Mouse (Mus musculus): Measurements from ENCODE around the gene Usp49. TPM values are rescaled to one million over a fixed set of nuclear protein-coding genes. Genes with fewer than 3 reads are reported as not detected.
"Not testable (repeated sequence)": the region's sequence is repeated elsewhere in the genome, so short reads cannot be mapped to it uniquely, and the experiment has no call there.

Usp49 gene
- total RNA-seq, 2 experiments from 2014 or later = 9.0 to 10.4 TPM

- peak in 1 of 2 experiments; percentile 39 for DNase-seq (ENCODE audit: low spot score in 2 of 2)
- intact Hi-C loops (cut with DNase I) = loop anchor here (5.0 kb wide), 2 partner anchors 37 to 47 kb away; no protein-coding TSS in a partner anchor
These were observed 493 bp upstream of the Usp49 start for GRCm38 (mm10) chr17:47629717-47630677.

DNA sequence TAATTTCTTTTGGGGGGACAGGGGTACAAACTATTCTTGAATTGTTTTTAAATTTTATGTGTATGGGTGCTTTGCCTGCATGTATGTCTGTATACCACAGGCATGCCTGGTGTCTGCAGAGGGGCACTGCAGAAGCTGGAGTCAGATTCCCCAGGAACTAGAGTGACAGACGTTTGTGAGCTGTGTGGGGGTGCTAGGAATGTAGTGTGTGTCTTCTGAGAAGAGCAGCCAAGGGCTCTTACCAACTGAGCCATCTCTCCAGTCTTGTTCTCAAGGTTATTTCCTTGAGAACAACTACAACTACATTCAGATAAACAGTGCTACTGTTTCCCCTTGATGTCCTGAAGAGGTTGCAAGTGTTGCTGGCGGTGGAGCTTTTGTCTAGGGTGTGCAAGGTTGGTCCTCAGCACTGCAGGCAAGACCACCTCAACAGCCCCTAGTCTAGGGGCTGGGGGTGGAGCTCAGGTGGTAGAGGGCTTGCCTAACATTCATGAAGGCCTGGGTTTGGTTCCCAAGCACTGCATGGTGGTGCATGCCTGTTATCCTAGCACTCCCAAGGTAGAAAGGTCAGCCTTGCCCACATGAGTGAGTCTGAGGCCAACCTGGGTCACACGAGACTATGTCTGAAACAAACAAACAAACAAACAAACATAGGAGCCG lies 1.8 kb downstream of the Usp49 start:
- intact Hi-C loops (cut with DNase I) = loop anchor here (5.0 kb wide), 1 partner anchor 35 kb away; no protein-coding TSS in a partner anchor
- DNase-seq (ENCODE audit: low spot score in 2 of 2) = no peak

GRCm38 (mm10) chr17:47633999-47634770 lies 3.7 kb downstream of the Usp49 start:
- intact Hi-C loops (cut with DNase I) = loop anchor here (5.0 kb wide), 1 partner anchor 33 kb away; no protein-coding TSS in a partner anchor
- DNase-seq (ENCODE audit: low spot score in 2 of 2) = no peak

DNA sequence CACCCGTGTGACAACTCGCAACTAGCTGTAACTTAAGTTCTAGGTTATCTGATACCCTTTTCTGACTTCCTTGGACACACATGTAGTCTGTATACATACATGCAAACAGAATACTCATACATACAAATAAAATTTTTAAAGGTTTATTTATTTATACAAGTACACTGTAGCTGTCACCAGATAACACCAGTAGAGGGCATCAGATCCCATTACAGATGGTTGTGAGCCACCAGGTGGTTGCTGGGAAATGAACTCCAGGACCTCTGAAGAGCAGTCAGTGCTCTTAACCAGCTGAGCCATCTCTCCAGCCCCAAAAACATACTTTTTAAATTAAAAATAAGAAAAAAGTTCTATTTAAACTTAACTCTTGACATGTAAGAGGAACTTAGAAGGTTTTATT lies 12.5 kb downstream of the Usp49 start:
- intact Hi-C loops (cut with DNase I) = loop anchor here (5.0 kb wide), 1 partner anchor 34 kb away; no protein-coding TSS in a partner anchor

GRCm38 (mm10) chr17:47646683-47647082 lies 16.2 kb downstream of the Usp49 start:
- DNase-seq (ENCODE audit: low spot score in 2 of 2) = peak; percentile 63 to 84
- intact Hi-C loops (cut with DNase I) = no loop called here

More for the DNA sequence above, 12.5 kb downstream of the Usp49 start:
- no peak for DNase-seq (ENCODE audit: low spot score in 2 of 2)

- DNase-seq (ENCODE audit: low spot score in 2 of 2) = no peak
These were observed 18.5 kb downstream of the Usp49 start for GRCm38 (mm10) chr17:47648966-47649365.

DNA sequence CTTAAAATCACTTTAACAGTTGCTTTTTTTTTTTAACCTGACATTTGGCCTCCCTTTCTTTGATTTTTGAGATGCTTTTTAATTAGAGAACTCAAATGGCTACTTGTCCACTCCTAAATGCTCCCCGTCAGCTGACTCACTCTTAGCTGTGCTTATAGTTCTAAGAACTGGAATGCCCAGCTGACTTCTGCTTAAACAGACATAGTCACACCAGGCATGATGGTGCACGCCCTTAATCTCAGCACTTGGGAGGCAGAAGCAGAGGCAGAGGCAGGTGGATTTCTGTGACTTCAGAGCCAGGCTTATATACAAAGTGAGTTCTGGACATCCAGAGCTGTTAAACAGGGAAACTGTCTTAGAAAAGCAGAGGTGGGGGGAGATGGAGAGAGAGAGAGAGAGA lies 21.5 kb downstream of the Usp49 start:
- DNase-seq (ENCODE audit: low spot score in 2 of 2) = no peak
- intact Hi-C loops (cut with DNase I) = no loop called here

More at GRCm38 (mm10) chr17:47648966-47649365, 18.5 kb downstream of the Usp49 start:
- intact Hi-C loops (cut with DNase I) = no loop called here

DNA sequence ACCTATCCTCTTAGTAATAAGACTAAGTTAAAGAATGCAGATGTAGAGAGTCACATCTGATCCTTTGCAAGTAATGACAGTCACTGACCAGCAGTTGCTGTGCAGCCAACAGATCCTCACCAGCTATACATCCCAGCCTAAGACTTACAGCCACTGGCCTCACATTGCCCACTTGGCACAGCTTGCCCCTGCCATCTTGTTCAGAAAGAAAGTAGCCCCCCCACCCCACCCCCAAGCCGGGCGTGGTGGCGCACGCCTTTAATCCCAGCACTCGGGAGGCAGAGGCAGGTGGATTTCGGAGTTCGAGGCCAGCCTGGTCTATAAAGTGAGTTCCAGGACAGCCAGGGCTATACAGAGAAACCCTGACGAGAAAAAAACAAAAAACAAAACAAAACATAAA lies 23.9 kb downstream of the Usp49 start:
- DNase-seq (ENCODE audit: low spot score in 2 of 2); intact Hi-C loops (cut with DNase I): not testable (repeated sequence)

DNA sequence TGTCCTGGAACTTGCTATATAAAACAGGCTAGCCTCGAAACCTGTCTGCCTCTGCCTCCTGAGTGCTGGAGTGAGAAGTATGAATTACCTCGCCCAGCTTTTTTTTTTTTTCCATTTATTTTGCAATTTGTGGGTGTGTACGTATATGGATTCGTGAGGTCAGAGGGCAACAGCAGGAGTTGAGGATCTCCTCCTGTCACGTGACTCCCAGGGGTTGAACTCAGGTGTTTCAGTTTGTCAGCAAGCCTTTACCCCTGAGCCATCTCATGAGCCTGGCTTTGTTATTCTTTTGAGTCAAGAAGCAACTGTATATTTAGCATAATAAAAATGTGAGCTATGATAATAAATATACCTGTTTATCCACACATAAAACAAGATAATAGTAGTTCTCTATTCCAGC lies 25.2 kb downstream of the Usp49 start:
- intact Hi-C loops (cut with DNase I) = no loop called here
- DNase-seq (ENCODE audit: low spot score in 2 of 2) = no peak

GRCm38 (mm10) chr17:47657901-47658300 lies 27.4 kb downstream of the Usp49 start:
- intact Hi-C loops (cut with DNase I) = no loop called here
- no peak for DNase-seq (ENCODE audit: low spot score in 2 of 2)

- no peak for DNase-seq (ENCODE audit: low spot score in 2 of 2)
- intact Hi-C loops (cut with DNase I) = no loop called here
These were observed 28.3 kb downstream of the Usp49 start for GRCm38 (mm10) chr17:47658741-47659243.

- no peak for DNase-seq (ENCODE audit: low spot score in 2 of 2)
- intact Hi-C loops (cut with DNase I) = no loop called here
These were observed 32.7 kb downstream of the Usp49 start for GRCm38 (mm10) chr17:47663009-47663713.

DNA sequence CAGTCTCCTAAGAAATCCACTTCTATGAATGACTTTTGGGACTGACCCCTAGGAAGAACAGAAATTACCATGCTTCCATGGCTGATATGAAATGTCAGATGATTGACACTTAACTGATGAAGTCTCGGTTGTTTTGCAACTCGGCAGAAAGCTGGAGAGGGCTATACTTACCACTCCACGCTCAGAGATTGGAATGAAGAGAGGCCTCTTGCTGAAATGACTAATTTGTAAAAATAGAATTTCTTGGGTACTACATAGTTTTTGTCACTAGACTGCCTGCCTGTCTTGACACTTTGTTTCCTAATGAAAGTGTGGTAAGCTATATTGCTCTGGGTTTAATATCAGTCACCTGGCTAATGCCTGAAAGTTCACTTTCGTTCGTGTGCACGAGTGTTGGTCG lies 34.0 kb downstream of the Usp49 start:
- no peak for DNase-seq (ENCODE audit: low spot score in 2 of 2)
- intact Hi-C loops (cut with DNase I) = no loop called here

- intact Hi-C loops (cut with DNase I) = loop anchor here (5.0 kb wide), 1 partner anchor 37 kb away; the partner anchor contains the start of gene Usp49
- no peak for DNase-seq (ENCODE audit: low spot score in 2 of 2)
These were observed 38.7 kb downstream of the Usp49 start for GRCm38 (mm10) chr17:47669166-47669565.

GRCm38 (mm10) chr17:47671988-47672310 lies 41.5 kb downstream of the Usp49 start:
- intact Hi-C loops (cut with DNase I) = loop anchor here (10.0 kb wide), 1 partner anchor 157 kb away; no protein-coding TSS in a partner anchor
- DNase-seq (ENCODE audit: low spot score in 2 of 2) = no peak

GRCm38 (mm10) chr17:47672311-47673111 lies 42.0 kb downstream of the Usp49 start:
- peak; percentile 37 to 40 for DNase-seq (ENCODE audit: low spot score in 2 of 2)
- intact Hi-C loops (cut with DNase I) = loop anchor here (10.0 kb wide), 1 partner anchor 158 kb away; no protein-coding TSS in a partner anchor

GRCm38 (mm10) chr17:47676581-47676980 lies 46.1 kb downstream of the Usp49 start:
- peak; percentile 80 to 84 for DNase-seq (ENCODE audit: low spot score in 2 of 2)
- intact Hi-C loops (cut with DNase I) = loop anchor here (5.0 to 10.0 kb wide), 3 partner anchors 34 to 162 kb away; no protein-coding TSS in a partner anchor

DNA sequence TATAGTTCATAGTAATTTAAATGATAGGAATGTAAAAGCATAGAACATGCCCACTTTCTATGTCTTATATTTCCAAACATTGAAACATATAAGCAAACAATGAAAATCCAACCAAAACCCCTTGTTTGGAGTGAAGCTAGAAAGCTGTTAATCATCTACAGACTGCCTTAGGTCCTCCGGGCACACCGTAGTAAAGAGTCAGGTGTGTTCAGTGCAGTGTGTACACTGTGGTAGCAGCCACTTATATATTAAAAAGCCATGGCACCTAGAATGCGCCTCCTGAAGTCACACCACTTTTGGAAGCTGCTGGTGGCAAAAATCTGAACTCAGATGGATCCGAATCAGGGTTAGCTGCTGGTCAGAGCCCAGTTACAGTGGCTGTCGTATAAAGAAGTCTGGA lies 47.7 kb downstream of the Usp49 start:
- intact Hi-C loops (cut with DNase I) = loop anchor here (5.0 to 10.0 kb wide), 3 partner anchors 36 to 163 kb away; no protein-coding TSS in a partner anchor
- DNase-seq (ENCODE audit: low spot score in 2 of 2) = no peak
